ENCODE assay signal across 33 mouse cellular contexts in genomic region chr16:76506240-76506639, GRCm38 (mm10).
A peak's percentile ranks its signal among the peaks of the same experiment; 100 is the strongest.
DNase-seq lines count a peak whose midpoint lies in the region; ATAC-seq and TF ChIP-seq lines count a peak whose summit lies in the region.
"Had no signal": no experiment of that assay in that cellular context is flagged by ENCODE, and none has a peak within 500 bp of the region (broad histone marks: within the 10 kb centered on the region; RNA-seq: fewer than 3 reads in every experiment).

No protein-coding gene starts in this region.

- no peaks in the 10 kb centered on the region for H3K36me3 ChIP-seq in kidney, adult 2 months (ENCODE audit: control insufficient read depth, insufficient read depth, low read length)
- no peaks in the 10 kb centered on the region for H3K36me3 ChIP-seq in lung, embryonic 14.5 days (ENCODE audit: insufficient read depth)
- H3K36me3 ChIP-seq in forebrain, embryonic 12.5 days (replicated peaks), result no peaks in the 10 kb centered on the region
- H3K36me3 ChIP-seq: embryonic facial prominence, embryonic 12.5 days; heart, embryonic 10.5 days; heart, embryonic 15.5 days; hindbrain, embryonic 12.5 days; limb, embryonic 13.5 days; liver, embryonic 15.5 days; neural tube, embryonic 12.5 days had no signal

- WGBS in kidney, adult 2 months, result 27% methylated on average over 4 of the region's 4 CpGs
- 29% methylated on average over 4 of the region's 4 CpGs for WGBS in lung, embryonic 14.5 days
- WGBS in forebrain, embryonic 12.5 days, result 82% methylated on average over 4 of the region's 4 CpGs

- H3K27ac ChIP-seq in kidney, adult 2 months (ENCODE audit: insufficient read depth, low read depth, low read length), result no peak overlapping the region
- H3K27ac ChIP-seq in lung, embryonic 14.5 days (ENCODE audit: low read depth), result no peak overlapping the region
- H3K27ac ChIP-seq in forebrain, embryonic 12.5 days, result no peak overlapping the region
- H3K27ac ChIP-seq: embryonic facial prominence, embryonic 12.5 days; forebrain, embryonic 13.5 days; heart, embryonic 10.5 days; heart, embryonic 15.5 days; hindbrain, embryonic 12.5 days; layer of hippocampus, adult 2 months; left cerebral cortex, adult 2 months; limb, embryonic 13.5 days; liver, embryonic 15.5 days; macrophage; neural tube, embryonic 12.5 days had no signal

- no peaks in the 10 kb centered on the region for H3K27me3 ChIP-seq in kidney, adult 2 months (replicated peaks; ENCODE audit: control insufficient read depth, insufficient read depth, low read length)
- H3K27me3 ChIP-seq in lung, embryonic 14.5 days (ENCODE audit: insufficient read depth, low read length), result no peaks in the 10 kb centered on the region
- H3K27me3 ChIP-seq in forebrain, embryonic 12.5 days, result no peaks in the 10 kb centered on the region
- H3K27me3 ChIP-seq: CH12.LX; embryonic facial prominence, embryonic 12.5 days; forebrain, embryonic 13.5 days; heart, embryonic 15.5 days; hindbrain, embryonic 12.5 days; limb, embryonic 13.5 days; liver, embryonic 15.5 days; neural tube, embryonic 12.5 days had no signal

- no peak for TF ChIP-seq POLR2A in kidney, adult 2 months (IDR thresholded peaks at IDR 0.05; ENCODE audit: low read depth, low read length)

- H3K4me1 ChIP-seq in kidney, adult 2 months (ENCODE audit: control insufficient read depth, insufficient read depth, low read length), result no peaks in the 10 kb centered on the region
- H3K4me1 ChIP-seq in lung, embryonic 14.5 days (ENCODE audit: insufficient read depth), result no peaks in the 10 kb centered on the region
- no peaks in the 10 kb centered on the region for H3K4me1 ChIP-seq in forebrain, embryonic 12.5 days
- H3K4me1 ChIP-seq: embryonic facial prominence, embryonic 12.5 days; forebrain, embryonic 13.5 days; heart, embryonic 10.5 days; heart, embryonic 15.5 days; hindbrain, embryonic 12.5 days; liver, embryonic 15.5 days; neural tube, embryonic 12.5 days had no signal

- no peak overlapping the region for H3K4me2 ChIP-seq in lung, embryonic 14.5 days
- no peak overlapping the region for H3K4me2 ChIP-seq in forebrain, embryonic 12.5 days
- H3K4me2 ChIP-seq: embryonic facial prominence, embryonic 12.5 days; forebrain, embryonic 13.5 days; heart, embryonic 15.5 days; hindbrain, embryonic 12.5 days; limb, embryonic 13.5 days; liver, embryonic 15.5 days; neural tube, embryonic 12.5 days had no signal

- no peaks in the 10 kb centered on the region for H3K9me3 ChIP-seq in lung, embryonic 14.5 days (ENCODE audit: low read depth, low read length)
- no peaks in the 10 kb centered on the region for H3K9me3 ChIP-seq in forebrain, embryonic 12.5 days
- H3K9me3 ChIP-seq: embryonic facial prominence, embryonic 12.5 days; forebrain, embryonic 13.5 days; heart, embryonic 10.5 days; heart, embryonic 15.5 days; hindbrain, embryonic 12.5 days; limb, embryonic 13.5 days; liver, embryonic 15.5 days; neural tube, embryonic 12.5 days had no signal

- ATAC-seq in lung, embryonic 14.5 days (ENCODE audit: insufficient read depth), result peak; percentile 62; the same call in 1 of the 2 replicates
- no peak for ATAC-seq in erythroblast, adult 5-6 weeks (replicated peaks; ENCODE audit: low FRiP score, poor library complexity, severe bottlenecking)
- ATAC-seq in forebrain, embryonic 12.5 days (ENCODE audit: low FRiP score), result no peak
- ATAC-seq: forebrain, embryonic 13.5 days; intestine, embryonic 16.5 days; midbrain, embryonic 16.5 days had no signal

- no peak overlapping the region for H3K4me3 ChIP-seq in kidney, adult 2 months (ENCODE audit: insufficient read depth, low read depth, low read length)
- no peak overlapping the region for H3K4me3 ChIP-seq in lung, embryonic 14.5 days (ENCODE audit: low read depth, low read length)
- H3K4me3 ChIP-seq in forebrain, embryonic 12.5 days (replicated peaks), result no peak overlapping the region
- H3K4me3 ChIP-seq: embryonic facial prominence, embryonic 12.5 days; erythroblast, embryonic 14.5 days; forebrain, embryonic 13.5 days; heart, embryonic 10.5 days; heart, embryonic 15.5 days; hindbrain, embryonic 12.5 days; layer of hippocampus, adult 2 months; left cerebral cortex, adult 2 months; limb, embryonic 13.5 days; liver, embryonic 15.5 days; neural tube, embryonic 12.5 days had no signal

- no peak for TF ChIP-seq CTCF in kidney, adult 2 months (conservative IDR thresholded peaks at IDR 0.05; ENCODE audit: insufficient read depth, insufficient read length, low read depth, low read length)
- TF ChIP-seq CTCF in lung, embryonic 14.5 days (IDR thresholded peaks at IDR 0.05; ENCODE audit: low read depth), result no peak

- no peak overlapping the region for H3K9ac ChIP-seq in lung, embryonic 14.5 days
- no peak overlapping the region for H3K9ac ChIP-seq in forebrain, embryonic 12.5 days
- H3K9ac ChIP-seq: embryonic facial prominence, embryonic 12.5 days; forebrain, embryonic 13.5 days; heart, embryonic 15.5 days; hindbrain, embryonic 12.5 days; limb, embryonic 13.5 days; liver, embryonic 15.5 days; neural tube, embryonic 12.5 days had no signal

- DNase-seq in kidney, adult 2 months, result peak; percentile 42
- DNase-seq in kidney, adult 11 months, result no peak
- DNase-seq in lung, embryonic 14.5 days, result peak; percentile 81
- no peak for DNase-seq in lung, postnatal 36 days
- DNase-seq in 3T3-L1 (ENCODE audit: low read depth, low spot score) (peak; percentile 54), adipocyte (ENCODE audit: low spot score) (peak; percentile 95)
- DNase-seq: adrenal gland, postnatal 14 days; cerebellum, adult 11 months; cerebellum, adult 9-10 months; cerebellum, postnatal 36 days; gastrocnemius, postnatal 25 days; heart, adult 11 months; kidney, postnatal 36 days; right cerebral cortex, adult 18-20 months; spleen, adult 18-20 months; thymus, postnatal 14 days had no signal

Comparison
In these comparisons a context has a peak if more than half of its experiments do, and no peak if none do; other contexts are left out.
1. DNase-seq: peak in kidney, adult 2 months (single experiment), lung, embryonic 14.5 days (single experiment), 3T3-L1 (single experiment) and adipocyte (single experiment); none in kidney, adult 11 months (single experiment) and lung, postnatal 36 days (single experiment).